Mouse (Mus musculus): ENCODE results near the gene Tnfaip1.
"Not testable (repeated sequence)": the region's sequence is repeated elsewhere in the genome, so short reads cannot be mapped to it uniquely, and the experiment has no call there.

Gene Tnfaip1

DNA sequence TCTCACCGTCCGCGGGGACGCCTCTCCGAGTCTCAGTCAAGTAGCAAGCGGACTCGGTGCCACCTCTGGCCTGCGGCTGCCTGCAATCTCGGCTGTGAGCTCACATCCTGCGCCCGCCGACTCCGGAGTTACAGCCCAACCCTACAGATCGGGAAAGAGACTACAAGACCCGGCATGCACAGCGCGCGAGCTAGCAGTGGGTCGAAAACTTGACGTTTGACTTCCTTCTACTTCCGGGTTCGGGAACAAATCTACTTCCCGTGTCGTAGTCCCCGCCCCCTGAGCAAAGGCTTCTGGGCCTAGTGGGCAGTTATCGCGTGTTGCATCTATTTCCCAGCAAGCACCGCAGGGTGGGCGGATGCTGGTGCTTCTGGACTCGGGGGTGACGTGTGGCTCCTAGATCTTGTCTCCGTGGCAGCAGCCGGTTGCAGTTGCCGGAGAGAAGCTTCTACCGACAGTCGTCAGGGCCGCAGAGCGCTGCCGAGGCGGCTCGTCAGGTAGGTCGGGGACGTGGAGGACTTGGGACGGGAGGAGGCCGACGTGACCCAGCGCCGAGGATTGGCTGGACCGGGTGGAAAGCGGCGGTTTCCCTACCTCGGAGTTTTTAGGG, at the start of gene Tnfaip1, which contains the start of gene Ift20:
Gene Tnfaip1, minus strand, starts transcription at position 253 of the 610 bp plus-strand sequence.
Gene Ift20, plus strand, starts transcription at position 282 of the 610 bp plus-strand sequence.
- DNase-seq = peak; percentile 96 to 99

GRCm38 (mm10) chr11:78582848-78583247, 46.7 kb upstream of the Tnfaip1 start:
- no peak for DNase-seq

DNA sequence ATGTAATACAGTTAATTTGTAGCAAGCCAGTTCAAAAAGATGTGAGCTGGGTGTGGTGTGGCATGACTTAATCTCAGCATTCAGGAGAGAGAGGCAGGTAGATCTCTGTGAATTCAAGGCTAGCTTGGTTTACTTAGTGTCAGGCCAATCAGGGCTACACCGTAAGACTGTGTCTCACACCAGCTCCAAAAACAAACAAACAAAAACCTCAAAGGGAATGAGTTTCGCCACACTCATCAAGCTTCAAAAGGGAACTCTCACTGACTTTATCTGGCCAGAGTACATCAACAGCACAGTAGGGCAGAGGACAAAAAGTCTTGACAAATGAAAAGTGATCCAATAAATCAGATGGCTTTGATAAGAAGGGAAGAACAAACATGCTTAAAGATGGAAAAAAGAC, 38.8 kb upstream of the Tnfaip1 start:
- no peak for DNase-seq

DNA sequence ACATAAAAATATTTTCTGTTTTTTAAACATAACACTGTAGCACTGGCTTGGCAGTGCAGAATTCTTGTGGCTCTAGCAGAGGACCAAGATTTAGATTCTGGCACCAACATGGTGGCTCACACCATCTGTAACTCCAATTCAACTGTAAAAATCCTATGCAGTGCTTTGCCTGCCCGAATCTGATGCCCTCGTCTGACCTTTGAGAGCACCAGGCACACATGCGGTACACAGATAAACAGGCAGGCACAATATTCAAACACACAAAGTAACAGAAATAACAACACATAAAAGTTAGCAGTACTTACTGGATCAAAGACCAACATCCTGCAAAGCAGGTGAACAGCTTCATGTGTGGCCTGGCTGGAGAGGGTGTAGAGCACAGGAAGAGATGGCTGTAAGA, 38.4 kb upstream of the Tnfaip1 start:
- DNase-seq = no peak

DNA sequence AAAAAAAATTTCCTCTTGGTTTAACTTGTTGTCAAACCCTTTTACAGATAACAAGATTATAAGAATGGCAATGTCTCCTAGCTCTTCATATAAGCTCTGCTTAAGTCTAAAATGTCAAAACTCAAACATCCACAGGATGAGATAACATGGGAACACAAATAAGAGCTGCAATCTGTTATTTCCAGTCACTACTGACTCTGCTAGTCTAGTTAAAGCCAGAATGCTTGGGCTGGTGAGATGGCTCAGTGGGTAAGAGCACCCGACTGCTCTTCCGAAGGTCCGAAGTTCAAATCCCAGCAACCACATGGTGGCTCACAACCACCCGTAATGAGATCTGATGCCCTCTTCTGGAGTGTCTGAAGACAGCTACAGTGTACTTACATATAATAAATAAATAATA, 37.9 kb upstream of the Tnfaip1 start:
- DNase-seq = not testable (repeated sequence)

DNA sequence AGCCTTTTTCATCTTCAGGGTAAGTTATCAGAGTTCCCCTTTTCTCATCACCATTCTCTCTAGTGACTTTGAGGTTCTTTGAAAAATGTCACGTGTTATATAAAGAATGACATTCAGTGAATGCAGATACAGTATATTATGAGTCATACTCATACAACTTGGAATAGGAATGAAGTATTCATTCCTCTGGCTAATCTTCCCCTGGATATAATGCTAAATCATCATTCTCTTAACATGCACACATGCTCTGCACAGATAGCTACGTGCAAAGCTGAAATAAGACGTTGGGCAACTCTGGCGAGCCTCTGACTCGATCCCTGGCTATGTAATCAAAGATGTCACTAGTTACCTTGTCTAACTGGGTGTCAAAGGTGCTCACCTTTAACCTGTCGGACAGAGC, 35.7 kb upstream of the Tnfaip1 start:
- DNase-seq = no peak

- DNase-seq = no peak
Observed at GRCm38 (mm10) chr11:78571441-78571840, 35.3 kb upstream of the Tnfaip1 start.

GRCm38 (mm10) chr11:78569806-78570205, 33.7 kb upstream of the Tnfaip1 start:
- DNase-seq = no peak

GRCm38 (mm10) chr11:78568827-78569226, 32.7 kb upstream of the Tnfaip1 start:
- DNase-seq = no peak

- no peak for DNase-seq
Observed at GRCm38 (mm10) chr11:78567614-78568013, 31.5 kb upstream of the Tnfaip1 start.

GRCm38 (mm10) chr11:78566775-78567174, 30.6 kb upstream of the Tnfaip1 start:
- DNase-seq = no peak

GRCm38 (mm10) chr11:78560447-78560846, 24.3 kb upstream of the Tnfaip1 start:
- peak; percentile 47 to 48 for DNase-seq

DNA sequence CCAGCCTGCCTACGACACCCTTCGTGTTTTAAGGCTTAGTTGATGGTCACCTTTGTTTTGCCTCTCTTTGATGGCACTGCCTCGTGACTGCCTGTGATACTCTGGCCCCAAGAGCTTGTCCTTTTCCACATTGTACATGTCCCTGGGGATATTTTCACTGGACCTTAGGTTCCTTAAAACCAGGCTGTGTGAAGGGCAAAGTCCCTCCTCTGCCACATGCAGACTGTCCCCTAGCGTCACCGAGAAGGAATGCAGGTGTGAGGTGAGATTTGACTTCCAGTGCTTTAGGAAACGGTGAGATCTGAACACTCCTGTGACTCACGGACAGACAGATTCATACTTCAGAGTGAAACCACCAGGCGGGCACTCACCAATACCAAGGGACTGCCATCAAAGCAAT, 21.1 kb upstream of the Tnfaip1 start:
- no peak for DNase-seq

- no peak for DNase-seq
Observed at GRCm38 (mm10) chr11:78556070-78556469, 19.9 kb upstream of the Tnfaip1 start.

DNA sequence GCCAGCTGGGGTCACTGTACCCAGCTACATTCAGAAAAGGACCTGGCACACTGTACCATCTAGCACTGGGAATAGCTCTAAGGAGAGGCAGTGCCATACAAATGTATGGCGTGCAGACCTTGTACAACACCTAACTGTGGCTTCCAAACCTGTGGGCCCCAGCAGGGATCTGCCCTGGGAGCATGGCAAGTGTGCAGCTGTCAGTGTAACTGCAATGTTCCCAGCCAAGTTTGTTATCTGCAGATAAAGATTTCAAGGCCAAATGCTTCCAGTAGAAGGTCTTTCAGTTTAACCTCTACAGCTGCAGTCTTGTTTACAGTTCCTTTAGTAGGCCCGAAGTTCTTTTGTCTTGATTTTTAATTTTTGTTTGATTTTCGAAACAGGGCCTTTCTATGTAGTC, 19.5 kb upstream of the Tnfaip1 start:
- no peak for DNase-seq

- DNase-seq = no peak
Observed at GRCm38 (mm10) chr11:78551059-78551398, 14.9 kb upstream of the Tnfaip1 start.

GRCm38 (mm10) chr11:78550168-78551058, 14.3 kb upstream of the Tnfaip1 start, which contains the start of gene Tmem97:
Gene Tmem97 (minus strand): TSS chr11:78550777.
- DNase-seq = peak; percentile 92 to 96

- DNase-seq = no peak
Observed at GRCm38 (mm10) chr11:78549491-78549987, 13.4 kb upstream of the Tnfaip1 start.

GRCm38 (mm10) chr11:78547718-78548460, 11.8 kb upstream of the Tnfaip1 start:
- no peak for DNase-seq

DNA sequence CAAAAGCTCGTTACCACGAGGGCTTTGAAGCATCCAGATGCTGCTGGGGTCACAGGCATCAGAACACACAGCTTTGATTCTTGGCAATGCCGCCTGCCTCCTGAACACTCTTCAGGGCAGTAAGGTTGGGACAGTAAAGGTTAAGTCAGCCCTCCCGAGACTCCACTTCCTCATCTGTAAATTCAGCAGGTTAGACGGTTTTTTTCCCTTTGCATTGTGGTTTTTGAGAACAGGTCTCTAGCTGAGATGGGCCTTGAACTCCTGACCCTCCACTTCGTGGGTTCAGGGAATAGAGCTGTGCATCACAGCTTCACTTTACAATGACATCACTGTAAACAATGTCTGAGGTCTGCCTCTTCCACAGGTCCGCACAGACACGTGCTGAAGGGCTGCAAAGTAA, 9.0 kb upstream of the Tnfaip1 start:
- no peak for DNase-seq

DNA sequence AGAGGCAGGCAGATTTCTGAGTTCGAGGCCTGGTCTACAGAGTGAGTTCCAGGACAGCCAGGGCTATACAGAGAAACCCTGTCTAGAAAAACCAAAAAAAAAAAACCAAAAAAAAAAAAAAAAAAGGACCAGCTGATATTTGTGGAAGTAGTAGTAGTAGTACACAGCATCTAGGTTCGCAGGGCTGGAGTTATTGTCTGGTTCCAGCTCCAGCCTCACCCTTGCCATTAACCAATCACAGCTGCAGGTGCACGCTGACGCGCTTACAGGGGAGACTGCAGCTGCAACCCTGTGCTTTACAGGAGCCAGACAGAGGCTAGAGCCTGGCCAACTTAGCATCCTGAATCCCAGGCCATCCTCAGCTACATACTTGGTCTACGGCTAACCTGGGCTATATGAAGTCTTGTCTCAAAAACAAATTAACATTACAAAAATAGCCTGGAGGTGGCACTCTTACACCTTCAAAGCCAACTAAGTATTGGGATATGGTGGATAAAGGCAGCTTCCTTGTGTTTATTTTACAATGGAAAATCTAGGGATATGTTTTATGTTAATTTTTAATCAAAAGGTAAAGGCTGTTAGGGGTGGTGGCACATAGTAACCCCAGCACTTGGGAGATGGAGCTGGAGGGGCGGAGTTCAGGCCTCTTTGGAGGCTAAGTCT, 8.4 kb upstream of the Tnfaip1 start:
- DNase-seq = no peak

DNA sequence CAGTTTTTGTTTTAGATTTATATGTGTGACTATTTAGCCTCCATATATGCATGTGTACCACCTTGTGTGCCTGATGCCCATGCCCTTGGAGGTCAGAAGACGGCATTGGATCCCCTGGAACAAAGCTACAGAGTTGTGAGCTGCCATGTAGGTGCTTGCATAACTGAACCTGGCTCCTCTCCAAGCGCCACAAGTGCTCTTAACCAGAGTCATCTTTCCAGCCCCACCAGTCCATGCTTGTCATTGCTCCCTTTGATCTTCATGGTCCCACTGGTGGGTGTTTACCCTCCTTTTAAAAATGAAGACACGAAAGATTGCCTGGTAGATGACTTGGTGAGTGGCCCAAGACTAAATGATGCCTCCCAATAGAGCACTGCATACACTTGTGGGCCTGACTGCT, 4.2 kb upstream of the Tnfaip1 start:
- no peak for DNase-seq

- DNase-seq = no peak
Observed at GRCm38 (mm10) chr11:78536690-78537084, 555 bp upstream of the Tnfaip1 start.
